Mouse (Mus musculus): Measurements from ENCODE around the gene G0s2. TPM values are rescaled to one million over a fixed set of nuclear protein-coding genes. Genes with fewer than 3 reads are reported as not detected.

The G0s2 gene
- polyA plus RNA-seq, 1 experiment from 2014 or later: 5.6 TPM

- 87% methylated on average over 2 of the region's 2 CpGs for WGBS
- Histone ChIP-seq H3K4me3 (no peak overlapping the region), H3K9me3 (no peaks in the 10 kb centered on the region), H3K27ac (no peak overlapping the region), H3K27me3 (ENCODE audit: poor library complexity, severe bottlenecking) (no peaks in the 10 kb centered on the region), H3K4me1 (0 out of 2 replicates have a peak, but pooled peaks cover 5% of the 10 kb centered on the region), H3K36me3 (replicated peaks) (no peaks in the 10 kb centered on the region)
- DNase-seq (ENCODE audit: extremely low spot score, low spot score): no peak
Measured at GRCm38 (mm10) chr1:193281344-193281743, 8.3 kb upstream of the G0s2 start.

- Histone ChIP-seq H3K27me3 (ENCODE audit: poor library complexity, severe bottlenecking) (no peaks in the 10 kb centered on the region), H3K36me3 (replicated peaks) (no peaks in the 10 kb centered on the region), H3K27ac (no peak overlapping the region), H3K4me3 (no peak overlapping the region), H3K9me3 (no peaks in the 10 kb centered on the region), H3K4me1 (peaks cover 6% of the 10 kb centered on the region; the same call in 1 of the 2 replicates)
- DNase-seq (ENCODE audit: extremely low spot score, low spot score): no peak
- 78% methylated on average over 4 of the region's 4 CpGs for WGBS
Measured at GRCm38 (mm10) chr1:193279492-193279891, 6.5 kb upstream of the G0s2 start.

GRCm38 (mm10) chr1:193278414-193279045 lies 5.5 kb upstream of the G0s2 start:
- no peak overlapping the region for H3K4me3 ChIP-seq
- WGBS: 50% methylated on average over 6 of the region's 6 CpGs
- no peak overlapping the region for H3K27ac ChIP-seq
- H3K36me3 ChIP-seq (replicated peaks): no peaks in the 10 kb centered on the region
- peaks cover 11% of the 10 kb centered on the region for H3K4me1 ChIP-seq
- H3K27me3 ChIP-seq (ENCODE audit: poor library complexity, severe bottlenecking): no peaks in the 10 kb centered on the region
- H3K9me3 ChIP-seq: no peaks in the 10 kb centered on the region
- DNase-seq (ENCODE audit: extremely low spot score, low spot score): no peak

GRCm38 (mm10) chr1:193274407-193275071 lies 1.5 kb upstream of the G0s2 start:
- 83% methylated on average over 8 of the region's 8 CpGs for WGBS

GRCm38 (mm10) chr1:193272137-193272915 lies 691 bp downstream of the G0s2 start:
- WGBS: 9% methylated on average over 24 of the region's 24 CpGs
- H3K9me3 ChIP-seq: no peaks in the 10 kb centered on the region
- peak overlapping the region; percentile 88 for H3K27ac ChIP-seq

More at GRCm38 (mm10) chr1:193274407-193275071, 1.5 kb upstream of the G0s2 start:
- H3K9me3 ChIP-seq: no peaks in the 10 kb centered on the region
- H3K4me3 ChIP-seq: no peak overlapping the region
- peaks cover 26% of the 10 kb centered on the region for H3K4me1 ChIP-seq
- peaks cover 10% of the 10 kb centered on the region for H3K27me3 ChIP-seq (ENCODE audit: poor library complexity, severe bottlenecking)
- H3K27ac ChIP-seq: no peak overlapping the region
- H3K36me3 ChIP-seq (replicated peaks): no peaks in the 10 kb centered on the region
- DNase-seq (ENCODE audit: extremely low spot score, low spot score): no peak

GRCm38 (mm10) chr1:193270965-193271763 lies 1.9 kb downstream of the G0s2 start:
- Histone ChIP-seq H3K27ac (no peak overlapping the region), H3K4me1 (peaks cover 21% of the 10 kb centered on the region), H3K9me3 (no peaks in the 10 kb centered on the region), H3K36me3 (replicated peaks) (no peaks in the 10 kb centered on the region), H3K27me3 (ENCODE audit: poor library complexity, severe bottlenecking) (peaks cover 10% of the 10 kb centered on the region), H3K4me3 (no peak overlapping the region)
- no peak for DNase-seq (ENCODE audit: extremely low spot score, low spot score)
- 67% methylated on average over 6 of the region's 6 CpGs for WGBS

More at GRCm38 (mm10) chr1:193272137-193272915, 691 bp downstream of the G0s2 start:
- peak; percentile 47 for DNase-seq (ENCODE audit: extremely low spot score, low spot score)
- peaks cover 21% of the 10 kb centered on the region for H3K4me1 ChIP-seq
- no peaks in the 10 kb centered on the region for H3K36me3 ChIP-seq (replicated peaks)
- peaks cover 10% of the 10 kb centered on the region for H3K27me3 ChIP-seq (ENCODE audit: poor library complexity, severe bottlenecking)
- H3K4me3 ChIP-seq: peak overlapping the region; percentile 55

- Histone ChIP-seq H3K4me3 (no peak overlapping the region), H3K36me3 (replicated peaks) (no peaks in the 10 kb centered on the region), H3K4me1 (no peaks in the 10 kb centered on the region), H3K9me3 (no peaks in the 10 kb centered on the region), H3K27ac (no peak overlapping the region), H3K27me3 (ENCODE audit: poor library complexity, severe bottlenecking) (no peaks in the 10 kb centered on the region)
- DNase-seq (ENCODE audit: extremely low spot score, low spot score): no peak
Measured at GRCm38 (mm10) chr1:193265734-193266133, 7.3 kb downstream of the G0s2 start.

GRCm38 (mm10) chr1:193263955-193264598 lies 8.9 kb downstream of the G0s2 start, which contains the start of gene Hsd11b1:
TSS of gene Hsd11b1 (minus strand) at chr1:193264075.
- no peaks in the 10 kb centered on the region for H3K36me3 ChIP-seq (replicated peaks)
- no peak within 1 kb of the TSS for H3K27ac ChIP-seq
- H3K4me3 ChIP-seq: no peak within 1 kb of the TSS
- H3K27me3 ChIP-seq (ENCODE audit: poor library complexity, severe bottlenecking): no peaks in the 10 kb centered on the region
- DNase-seq (ENCODE audit: extremely low spot score, low spot score): no peak
- no peaks in the 10 kb centered on the region for H3K9me3 ChIP-seq
- H3K4me1 ChIP-seq: no peaks in the 10 kb centered on the region
- 81% methylated on average over 5 of the region's 5 CpGs for whole genome bisulfite sequencing

GRCm38 (mm10) chr1:193263026-193263907 lies 9.8 kb downstream of the G0s2 start:
- Histone ChIP-seq H3K9me3 (no peaks in the 10 kb centered on the region), H3K27me3 (ENCODE audit: poor library complexity, severe bottlenecking) (no peaks in the 10 kb centered on the region), H3K4me3 (no peak overlapping the region), H3K4me1 (no peaks in the 10 kb centered on the region), H3K27ac (no peak overlapping the region), H3K36me3 (replicated peaks) (no peaks in the 10 kb centered on the region)
- 86% methylated on average over 8 of the region's 8 CpGs for WGBS
- no peak for DNase-seq (ENCODE audit: extremely low spot score, low spot score)

- H3K4me3 ChIP-seq: no peak overlapping the region
- no peaks in the 10 kb centered on the region for H3K4me1 ChIP-seq
- no peak for DNase-seq (ENCODE audit: extremely low spot score, low spot score)
- H3K9me3 ChIP-seq: no peaks in the 10 kb centered on the region
- no peaks in the 10 kb centered on the region for H3K36me3 ChIP-seq (replicated peaks)
- no peak overlapping the region for H3K27ac ChIP-seq
- no peaks in the 10 kb centered on the region for H3K27me3 ChIP-seq (ENCODE audit: poor library complexity, severe bottlenecking)
- WGBS: 88% methylated on average over 7 of the region's 7 CpGs
Measured at GRCm38 (mm10) chr1:193261897-193262548, 11.0 kb downstream of the G0s2 start.

- no peaks in the 10 kb centered on the region for H3K36me3 ChIP-seq (replicated peaks)
- no peaks in the 10 kb centered on the region for H3K4me1 ChIP-seq
- no peak for DNase-seq (ENCODE audit: extremely low spot score, low spot score)
- no peaks in the 10 kb centered on the region for H3K27me3 ChIP-seq (ENCODE audit: poor library complexity, severe bottlenecking)
- no peak overlapping the region for H3K27ac ChIP-seq
- no peak overlapping the region for H3K4me3 ChIP-seq
- H3K9me3 ChIP-seq: no peaks in the 10 kb centered on the region
- 94% methylated on average over 9 of the region's 9 CpGs for WGBS
Measured at GRCm38 (mm10) chr1:193259559-193259958, 13.5 kb downstream of the G0s2 start.

Measured in forebrain, embryonic 10.5 days (tissue).